Mouse (Mus musculus): ENCODE data around the gene Gm36210.

DNA sequence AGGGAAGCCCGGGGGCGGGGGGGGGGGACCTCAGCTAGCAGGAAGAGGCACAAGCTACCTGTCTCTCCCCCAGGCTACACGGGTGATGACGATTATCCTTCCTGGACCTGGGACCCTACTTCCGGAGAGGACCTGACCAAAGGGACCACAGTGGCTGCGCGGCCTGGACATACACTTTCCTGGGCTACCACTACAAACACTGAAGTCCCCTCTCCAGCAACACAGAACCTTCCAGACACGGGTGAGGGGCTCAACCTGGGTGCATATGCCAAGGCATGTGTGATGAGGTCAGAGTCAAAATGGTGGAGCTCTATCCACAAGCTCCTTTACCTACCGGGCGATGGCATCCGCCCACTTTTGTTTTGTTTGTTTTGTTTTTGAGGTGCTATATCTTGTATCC lies 31.1 kb upstream of the Gm36210 start:
- TF ChIP-seq POLR2A (IDR thresholded peaks at IDR 0.05; ENCODE audit: insufficient read length, low read depth), result no peak
- no peak for TF ChIP-seq MAX (IDR thresholded peaks at IDR 0.05; ENCODE audit: low read depth)
- no peak for TF ChIP-seq E2F4 (IDR thresholded peaks at IDR 0.05; ENCODE audit: insufficient read depth)
- no peak for TF ChIP-seq MYOD1 (IDR thresholded peaks at IDR 0.05; ENCODE audit: control insufficient read depth in 1 of 3, insufficient read length in 2 of 3, low read depth in 2 of 3)
- no peak for TF ChIP-seq TCF12 (IDR thresholded peaks at IDR 0.05; ENCODE audit: insufficient read depth, poor library complexity, severe bottlenecking)

Measured in myocyte (in vitro differentiated cells).